Mouse (Mus musculus) spleen, adult 2 months (tissue): ENCODE measurements around the gene Auts2.

ENCODE experiments used
- CTCF ChIP-seq: fragments of 200-500 bp; IDR thresholded peaks from 2 replicates; pipeline ENCODE4 v1.5.1; 2011; ENCODE audit warnings: mild to moderate bottlenecking, inconsistent platforms; ENCODE audit not compliant: insufficient read depth, insufficient read length, insufficient replicate concordance; ENCODE audit errors: extremely low read depth
- POLR2A ChIP-seq: fragments of 200-500 bp; IDR thresholded peaks from 2 replicates; pipeline ENCODE4 v1.6.1; 2011; ENCODE audit warnings: low read depth, low read length, inconsistent platforms

GRCm38 (mm10) chr5:131642752-131643151, 900.4 kb downstream of the Auts2 start:
- TF ChIP-seq CTCF (no peak), POLR2A (no peak)
